Mouse (Mus musculus): ENCODE results near the gene Tcf25.
A peak's percentile ranks its signal among the peaks of the same experiment; 100 is the strongest.

Gene Tcf25

GRCm38 (mm10) chr8:123349073-123349472 is 24.5 kb upstream of the Tcf25 start:
- no peak for DNase-seq (ENCODE audit: low spot score in 2 of 2)

- no peak for DNase-seq (ENCODE audit: low spot score in 2 of 2)
Measured at GRCm38 (mm10) chr8:123352118-123352517, 21.4 kb upstream of the Tcf25 start.

- peak in 1 of 2 experiments; percentile 47 for DNase-seq (ENCODE audit: low spot score in 2 of 2)
Measured at GRCm38 (mm10) chr8:123352786-123353185, 20.8 kb upstream of the Tcf25 start.

- DNase-seq (ENCODE audit: low spot score in 2 of 2): no peak
Measured at GRCm38 (mm10) chr8:123353216-123353615, 20.3 kb upstream of the Tcf25 start.

GRCm38 (mm10) chr8:123361082-123361739 is 12.3 kb upstream of the Tcf25 start:
- peak; percentile 61 to 83 for DNase-seq (ENCODE audit: low spot score in 2 of 2)

GRCm38 (mm10) chr8:123374239-123374578 is 656 bp downstream of the Tcf25 start:
- peak; percentile 87 to 90 for DNase-seq (ENCODE audit: low spot score in 2 of 2)

- DNase-seq (ENCODE audit: low spot score in 2 of 2): no peak
Measured at GRCm38 (mm10) chr8:123375701-123376100, 2.1 kb downstream of the Tcf25 start.

GRCm38 (mm10) chr8:123376106-123376505 is 2.6 kb downstream of the Tcf25 start:
- no peak for DNase-seq (ENCODE audit: low spot score in 2 of 2)

- no peak for DNase-seq (ENCODE audit: low spot score in 2 of 2)
Measured at GRCm38 (mm10) chr8:123381711-123382110, 8.2 kb downstream of the Tcf25 start.

GRCm38 (mm10) chr8:123382516-123382915 is 9.0 kb downstream of the Tcf25 start:
- DNase-seq (ENCODE audit: low spot score in 2 of 2): no peak

GRCm38 (mm10) chr8:123384883-123385540 is 11.5 kb downstream of the Tcf25 start:
- DNase-seq (ENCODE audit: low spot score in 2 of 2): no peak

- DNase-seq (ENCODE audit: low spot score in 2 of 2): no peak
Measured at GRCm38 (mm10) chr8:123387041-123387440, 13.5 kb downstream of the Tcf25 start.

- DNase-seq (ENCODE audit: low spot score in 2 of 2): no peak
Measured at GRCm38 (mm10) chr8:123387801-123388200, 14.2 kb downstream of the Tcf25 start.

GRCm38 (mm10) chr8:123389026-123389425 is 15.5 kb downstream of the Tcf25 start:
- DNase-seq (ENCODE audit: low spot score in 2 of 2): no peak

- peak in 1 of 2 experiments; percentile 8 for DNase-seq (ENCODE audit: low spot score in 2 of 2)
Measured at GRCm38 (mm10) chr8:123398308-123398707, 24.8 kb downstream of the Tcf25 start.

- DNase-seq (ENCODE audit: low spot score in 2 of 2): no peak
Measured at GRCm38 (mm10) chr8:123401936-123402335, 28.4 kb downstream of the Tcf25 start.

- DNase-seq (ENCODE audit: low spot score in 2 of 2): no peak
Measured at GRCm38 (mm10) chr8:123402730-123403326, 29.3 kb downstream of the Tcf25 start.

- no peak for DNase-seq (ENCODE audit: low spot score in 2 of 2)
Measured at GRCm38 (mm10) chr8:123404521-123404920, 31.0 kb downstream of the Tcf25 start.

GRCm38 (mm10) chr8:123406786-123407185 is 33.2 kb downstream of the Tcf25 start, which contains the start of gene Mc1r:
Gene Mc1r (plus strand): TSS chr8:123407107.
- DNase-seq (ENCODE audit: low spot score in 2 of 2): peak in 1 of 2 experiments; percentile 66

GRCm38 (mm10) chr8:123407612-123408011 is 34.1 kb downstream of the Tcf25 start:
- DNase-seq (ENCODE audit: low spot score in 2 of 2): no peak

GRCm38 (mm10) chr8:123408586-123409544 is 35.3 kb downstream of the Tcf25 start:
- DNase-seq (ENCODE audit: low spot score in 2 of 2): no peak

GRCm38 (mm10) chr8:123410049-123410587 is 36.6 kb downstream of the Tcf25 start:
- no peak for DNase-seq (ENCODE audit: low spot score in 2 of 2)

Measured in frontal cortex, postnatal 14 days (tissue).